ENCODE assay signal across 19 mouse cellular contexts in genomic region chr3:104800681-104801080, GRCm38 (mm10). TPM values are rescaled to one million over a fixed set of nuclear protein-coding genes. Genes with fewer than 3 reads are reported as not detected.
"Had no signal": no experiment of that assay in that cellular context is flagged by ENCODE, and none has a peak within 500 bp of the region (broad histone marks: within the 10 kb centered on the region; RNA-seq: fewer than 3 reads in every experiment).

No protein-coding gene starts in this region.

- DNase-seq: heart, postnatal 10 days; heart, postnatal 14 days; heart, postnatal 36 days; kidney, adult 11 months; kidney, adult 18-20 months; kidney, adult 2 months; kidney, adult 8-10 months; kidney, adult 9 months; kidney, postnatal 10 days; kidney, postnatal 14 days; kidney, postnatal 36 days; kidney, postnatal 4 days; layer of hippocampus, adult 9-11 months; layer of hippocampus, postnatal 36 days had no signal

RNA-seq across cellular contexts. Expression of gene Fam19a3, which starts 19.0 kb away (rescaled TPM):
- total RNA-seq: hematopoietic stem cell, adult 5-6 weeks; layer of hippocampus, adult 18-20 months; layer of hippocampus, adult 2 months; layer of hippocampus, postnatal 10 days; layer of hippocampus, postnatal 25 days; layer of hippocampus, postnatal 36 days had no signal

RNA-seq across cellular contexts. Expression of gene Ppm1j, which starts 19.8 kb away (rescaled TPM):
- total RNA-seq: hematopoietic stem cell, adult 5-6 weeks had no signal
